Mouse (Mus musculus) CH12.LX (cell line): ENCODE results near the gene Lypd6. TPM values are rescaled to one million over a fixed set of nuclear protein-coding genes. Genes with fewer than 3 reads are reported as not detected.

Experiments
- DNase-seq: peaks from one replicate; pipeline ENCODE4 v3.0.0-alpha.2; 2013; ENCODE audit errors: extremely low read depth
- H3K27ac ChIP-seq: 2 replicates; pipeline ENCODE4 v1.5.1; 2012; ENCODE audit warnings: low read depth, mild to moderate bottlenecking, control low read depth, moderate library complexity; ENCODE audit not compliant: insufficient read depth
- H3K27me3 ChIP-seq: replicated peaks from 2 replicates; pipeline ENCODE3; 2012; ENCODE audit warnings: inconsistent platforms
- H3K36me3 ChIP-seq, 2 experiments: replicated peaks in 1 of 2; 2 replicates each; pipeline versions ENCODE3 to v1.6.1; 2012; ENCODE audit warnings: inconsistent platforms in 1 of 2, low read length in 1 of 2, mild to moderate bottlenecking in 1 of 2, mixed read lengths in 1 of 2, moderate library complexity in 1 of 2; ENCODE audit not compliant: control insufficient read depth in 1 of 2, insufficient read depth in 1 of 2
- H3K4me1 ChIP-seq, 2 experiments: 2 replicates each; pipeline ENCODE4 v1.6.1; 2012; ENCODE audit warnings: inconsistent platforms in 1 of 2, moderate library complexity in 1 of 2; ENCODE audit not compliant: insufficient read depth in 2 of 2, control insufficient read depth in 1 of 2
- H3K4me2 ChIP-seq: 2 replicates; pipeline ENCODE4 v1.6.1; 2012; ENCODE audit warnings: low read depth, mild to moderate bottlenecking, control low read depth; ENCODE audit not compliant: poor library complexity, insufficient read depth, severe bottlenecking
- H3K4me3 ChIP-seq, 3 experiments: fragments of 150-350 bp in 1 of 3; sonication (generic) in 1 of 3; replicated peaks in 1 of 3; 2 replicates each; pipeline versions ENCODE3 to v1.5.1; 2011 to 2012; ENCODE audit warnings: low read depth in 2 of 3, low read length in 2 of 3, mild to moderate bottlenecking in 2 of 3, moderate library complexity in 2 of 3, control low read depth in 1 of 3, improper control_type of control experiment in 1 of 3, inconsistent platforms in 1 of 3, mixed read lengths in 1 of 3; ENCODE audit not compliant: poor library complexity in 1 of 3
- H3K79me2 ChIP-seq: replicated peaks from 2 replicates; pipeline ENCODE4 v1.6.1; 2012; ENCODE audit warnings: mild to moderate bottlenecking, moderate library complexity; ENCODE audit not compliant: control insufficient read depth, poor library complexity, insufficient read depth, severe bottlenecking; ENCODE audit errors: extremely low read depth
- H3K9ac ChIP-seq: 2 replicates; pipeline ENCODE4 v1.6.1; 2012; ENCODE audit warnings: low read depth, mild to moderate bottlenecking, control low read depth, moderate library complexity; ENCODE audit not compliant: insufficient read depth
- H3K9me3 ChIP-seq: replicated peaks from 2 replicates; pipeline ENCODE3; 2012; ENCODE audit warnings: low read length, inconsistent platforms, mixed read lengths
- BHLHE40 ChIP-seq: IDR thresholded peaks from 2 replicates; pipeline ENCODE4 v1.6.1; 2011; ENCODE audit warnings: mild to moderate bottlenecking, low read depth, low read length, improper control_type of control experiment
- CHD1 ChIP-seq: IDR thresholded peaks from 2 replicates; pipeline ENCODE4 v1.6.1; 2012; ENCODE audit warnings: low read depth, low read length, improper control_type of control experiment, inconsistent platforms
- CHD2 ChIP-seq: IDR thresholded peaks from 2 replicates; pipeline ENCODE4 v1.6.1; 2011; ENCODE audit warnings: low read length, improper control_type of control experiment
- CTCF ChIP-seq, 2 experiments: IDR thresholded peaks in 1 of 2; conservative IDR thresholded peaks in 1 of 2; 2 replicates each; pipeline ENCODE4 v1.5.1; 2011 to 2012; ENCODE audit warnings: low read depth in 2 of 2, low read length in 2 of 2, improper control_type of control experiment in 1 of 2, inconsistent platforms in 1 of 2, mild to moderate bottlenecking in 1 of 2, moderate library complexity in 1 of 2
- E2F4 ChIP-seq: IDR thresholded peaks from 2 replicates; pipeline ENCODE4 v1.6.1; 2011; ENCODE audit warnings: low read depth, low read length, improper control_type of control experiment; ENCODE audit not compliant: insufficient replicate concordance
- ELF1 ChIP-seq: IDR thresholded peaks from 2 replicates; pipeline ENCODE4 v1.6.1; 2014; ENCODE audit warnings: low read depth, mild to moderate bottlenecking, inconsistent platforms, low read length, improper control_type of control experiment
- EP300 ChIP-seq: IDR thresholded peaks from 2 replicates; pipeline ENCODE4 v1.6.1; 2011; ENCODE audit warnings: low read length, improper control_type of control experiment
- ETS1 ChIP-seq: conservative IDR thresholded peaks from 2 replicates; pipeline ENCODE4 v1.6.1; 2012; ENCODE audit warnings: low read depth, mild to moderate bottlenecking, inconsistent platforms, low read length, improper control_type of control experiment, moderate library complexity
- GABPA ChIP-seq: IDR thresholded peaks from 2 replicates; pipeline ENCODE4 v1.6.1; 2012; ENCODE audit warnings: low read depth, low read length, improper control_type of control experiment, inconsistent platforms; ENCODE audit not compliant: insufficient replicate concordance
- HCFC1 ChIP-seq: IDR thresholded peaks from 2 replicates; pipeline ENCODE4 v1.6.1; 2012; ENCODE audit warnings: low read depth, mild to moderate bottlenecking, inconsistent platforms, low read length, improper control_type of control experiment
- IRF4 ChIP-seq: IDR thresholded peaks from 2 replicates; pipeline ENCODE4 v1.6.1; 2014; ENCODE audit warnings: low read depth, mild to moderate bottlenecking, inconsistent platforms, low read length, improper control_type of control experiment
- JUN ChIP-seq: IDR thresholded peaks from 2 replicates; pipeline ENCODE4 v1.6.1; 2011; ENCODE audit warnings: low read depth, mild to moderate bottlenecking, low read length, improper control_type of control experiment, moderate library complexity; ENCODE audit not compliant: insufficient read depth
- JUND ChIP-seq: conservative IDR thresholded peaks from 2 replicates; pipeline ENCODE4 v1.6.1; 2011; ENCODE audit warnings: low read depth, low read length, improper control_type of control experiment
- MAFK ChIP-seq: IDR thresholded peaks from 2 replicates; pipeline ENCODE4 v1.6.1; 2011; ENCODE audit warnings: low read length, improper control_type of control experiment; ENCODE audit not compliant: insufficient replicate concordance
- MAZ ChIP-seq: IDR thresholded peaks from 2 replicates; pipeline ENCODE4 v1.6.1; 2012; ENCODE audit warnings: low read depth, mild to moderate bottlenecking, inconsistent platforms, low read length, improper control_type of control experiment, moderate library complexity
- MEF2A ChIP-seq: IDR thresholded peaks from 2 replicates; pipeline ENCODE4 v1.6.1; 2014; ENCODE audit warnings: low read depth, mild to moderate bottlenecking, inconsistent platforms, low read length, improper control_type of control experiment, borderline replicate concordance
- MYC ChIP-seq: IDR thresholded peaks from 2 replicates; pipeline ENCODE4 v1.6.1; 2011; ENCODE audit warnings: low read depth, mild to moderate bottlenecking, improper control_type of control experiment, low read length
- NELFE ChIP-seq: IDR thresholded peaks from 2 replicates; pipeline ENCODE4 v1.6.1; 2011; ENCODE audit warnings: low read depth, low read length, improper control_type of control experiment
- NRF1 ChIP-seq: IDR thresholded peaks from 2 replicates; pipeline ENCODE4 v1.6.1; 2014; ENCODE audit warnings: low read depth, mild to moderate bottlenecking, inconsistent platforms, low read length, improper control_type of control experiment, moderate library complexity
- POLR2A ChIP-seq: IDR thresholded peaks from 2 replicates; pipeline ENCODE4 v1.6.1; 2011; ENCODE audit warnings: low read depth, mild to moderate bottlenecking, improper control_type of control experiment, low read length
- POLR2AphosphoS2 ChIP-seq: IDR thresholded peaks from 2 replicates; pipeline ENCODE4 v1.6.1; 2011; ENCODE audit warnings: low read depth, low read length, improper control_type of control experiment
- RAD21 ChIP-seq: IDR thresholded peaks from 2 replicates; pipeline ENCODE4 v1.6.1; 2011; ENCODE audit warnings: low read depth, mild to moderate bottlenecking, low read length, improper control_type of control experiment, moderate library complexity
- RCOR1 ChIP-seq: conservative IDR thresholded peaks from 2 replicates; pipeline ENCODE4 v1.6.1; 2012; ENCODE audit warnings: low read depth, mild to moderate bottlenecking, inconsistent platforms, low read length, improper control_type of control experiment
- SIN3A ChIP-seq: IDR thresholded peaks from 2 replicates; pipeline ENCODE4 v1.6.1; 2012; ENCODE audit warnings: low read length, improper control_type of control experiment, inconsistent platforms
- SMC3 ChIP-seq: IDR thresholded peaks from 2 replicates; pipeline ENCODE4 v1.6.1; 2011; ENCODE audit warnings: low read depth, low read length, improper control_type of control experiment
- TCF12 ChIP-seq: IDR thresholded peaks from 2 replicates; pipeline ENCODE4 v1.6.1; 2014; ENCODE audit warnings: low read depth, mild to moderate bottlenecking, inconsistent platforms, low read length, improper control_type of control experiment
- USF2 ChIP-seq: conservative IDR thresholded peaks from 2 replicates; pipeline ENCODE4 v1.6.1; 2011; ENCODE audit warnings: low read depth, low read length, improper control_type of control experiment
- ZC3H11A ChIP-seq: IDR thresholded peaks from 2 replicates; pipeline ENCODE4 v1.6.1; 2012; ENCODE audit warnings: low read depth, mild to moderate bottlenecking, inconsistent platforms, low read length, improper control_type of control experiment
- ZKSCAN1 ChIP-seq: IDR thresholded peaks from 2 replicates; pipeline ENCODE4 v1.6.1; 2012; ENCODE audit warnings: low read depth, inconsistent platforms, low read length, improper control_type of control experiment, borderline replicate concordance
- ZMIZ1 ChIP-seq: IDR thresholded peaks from 2 replicates; pipeline ENCODE4 v1.6.1; 2012; ENCODE audit warnings: low read depth, mild to moderate bottlenecking, inconsistent platforms, low read length, improper control_type of control experiment
- ZNF384 ChIP-seq: IDR thresholded peaks from 2 replicates; pipeline ENCODE4 v1.6.1; 2012; ENCODE audit warnings: low read depth, low read length, improper control_type of control experiment, inconsistent platforms
- dilution Hi-C: fragments of 300-500 bp; cut with MboI; formaldehyde crosslinking; loops from 2 replicates; pipeline ENCODE4 v1.14.3; 2020; ENCODE audit warnings: low sequenced_read_pairs; ENCODE audit not compliant: extremely low pct_unique_long_range_greater_than_20kb, extremely low pct_ligation_motif_present
- in situ Hi-C: fragments of 300-500 bp; cut with MboI; formaldehyde crosslinking; loops from 3 replicates; pipeline ENCODE4 v1.14.3; 2019; ENCODE audit warnings: low sequenced_read_pairs, low pct_ligation_motif_present, low pct_unique_long_range_greater_than_20kb, mixed read lengths
- polyA plus RNA-seq: library from polyadenylated mRNA; unstranded; fragments of >175 nt; gene quantifications from 2 replicates; pipeline ENCODE4 v1.2.1, GENCODE M21; 2012; ENCODE audit warnings: low read depth; ENCODE audit not compliant: insufficient read length
- total RNA-seq, 2 experiments: library from RNA; depleted of rRNA; stranded (reverse); fragments of 300-350 nt in 1 of 2; fragments of >200 nt in 1 of 2; gene quantifications; 2 replicates each; pipeline ENCODE4 v1.2.3; 2012 to 2014

Gene Lypd6
- total and polyA plus RNA-seq, 3 experiments: not detected

- Histone ChIP-seq H3K79me2 (no peaks in the 10 kb centered on the region), H3K4me2 (no peak overlapping the region), H3K27ac (no peak overlapping the region), H3K9me3 (peaks cover under 1% of the 10 kb centered on the region), H3K36me3 (no peaks in the 10 kb centered on the region), H3K4me1 (peaks cover 0 to 2% of the 10 kb centered on the region in 2 experiments; a peak in 1 of 4 replicates), H3K9ac (no peak overlapping the region), H3K27me3 (no peaks in the 10 kb centered on the region), H3K4me3 (no peak overlapping the region)
- no peak for TF ChIP-seq NELFE
- TF ChIP-seq CHD1: no peak
- no peak for TF ChIP-seq TCF12
- TF ChIP-seq MYC: no peak
- TF ChIP-seq CHD2: no peak
- TF ChIP-seq MEF2A: no peak
- no peak for TF ChIP-seq RAD21
- no peak for TF ChIP-seq USF2
- TF ChIP-seq HCFC1: no peak
- TF ChIP-seq ZMIZ1: no peak
- TF ChIP-seq JUND: no peak
- no peak for TF ChIP-seq SIN3A
- TF ChIP-seq EP300: no peak
- TF ChIP-seq IRF4: no peak
- no peak for TF ChIP-seq GABPA
- no peak for TF ChIP-seq POLR2A
- no peak for TF ChIP-seq E2F4
- TF ChIP-seq JUN: no peak
- dilution Hi-C loops (no loop called here), in situ Hi-C loops (no loop called here)
- no peak for DNase-seq
These were observed 99.0 kb downstream of the Lypd6 start for GRCm38 (mm10) chr2:50165277-50165676.

GRCm38 (mm10) chr2:50166082-50166481 lies 99.9 kb downstream of the Lypd6 start:
- peaks cover 3% of the 10 kb centered on the region for H3K9me3 ChIP-seq
- dilution Hi-C loops: no loop called here
- TF ChIP-seq CTCF (conservative IDR thresholded peaks at IDR 0.05 in 1 of 2, IDR thresholded peaks at IDR 0.05 in 1 of 2; ENCODE audit: low read depth in 2 of 2, low read length in 2 of 2) (no peak), BHLHE40 (no peak), ETS1 (peak; percentile 96), NRF1 (no peak), GABPA (no peak), SIN3A (no peak), ZKSCAN1 (no peak), NELFE (no peak), MYC (no peak), RAD21 (no peak), POLR2AphosphoS2 (no peak), MEF2A (0 out of 2 replicates have a peak, but pooled peaks have one; percentile 9), IRF4 (peak; percentile 72), MAFK (0 out of 2 replicates have a peak, but pooled peaks have one; percentile 25), TCF12 (no peak), RCOR1 (no peak), ZMIZ1 (no peak), ZNF384 (no peak), SMC3 (no peak), POLR2A (no peak), ZC3H11A (no peak), EP300 (no peak), HCFC1 (no peak), ELF1 (no peak), JUND (no peak), MAZ (no peak), E2F4 (no peak)

More at GRCm38 (mm10) chr2:50166082-50166481, 99.9 kb downstream of the Lypd6 start:
- H3K4me1 ChIP-seq: peaks cover 0 to 2% of the 10 kb centered on the region in 2 experiments; a peak in 1 of 4 replicates
- H3K4me3 ChIP-seq: peak overlapping the region in 2 of 3 experiments; percentile 33 to 37
- in situ Hi-C loops: no loop called here
- no peaks in the 10 kb centered on the region for H3K79me2 ChIP-seq
- no peaks in the 10 kb centered on the region for H3K27me3 ChIP-seq
- peak; percentile 4 for DNase-seq
- H3K4me2 ChIP-seq: peak overlapping the region; percentile 30
- H3K27ac ChIP-seq: no peak overlapping the region
- no peaks in the 10 kb centered on the region for H3K36me3 ChIP-seq
- H3K9ac ChIP-seq: no peak overlapping the region
